Mouse (Mus musculus): ENCODE data around the gene Gys2. TPM values are rescaled to one million over a fixed set of nuclear protein-coding genes. Genes with fewer than 3 reads are reported as not detected.
"Not testable (repeated sequence)": the region's sequence is repeated elsewhere in the genome, so short reads cannot be mapped to it uniquely, and the experiment has no call there.

Gene Gys2
- polyA plus RNA-seq, 1 experiment = not detected

- peak overlapping the region; percentile 90 for H3K4me3 ChIP-seq (ENCODE audit: insufficient read depth, low read depth, low read length)
- peaks cover 19% of the 10 kb centered on the region for H3K4me1 ChIP-seq (ENCODE audit: control insufficient read depth, insufficient read depth, low read length)
- peak overlapping the region; percentile 90 for H3K27ac ChIP-seq (ENCODE audit: insufficient read depth, low read depth, low read length)
- TF ChIP-seq POLR2A (IDR thresholded peaks at IDR 0.05; ENCODE audit: insufficient read depth, low read depth, low read length) (no peak), CTCF (IDR thresholded peaks at IDR 0.05; ENCODE audit: insufficient read depth, low read depth, low read length) (no peak)
- WGBS = under 1% methylated on average over 30 of the region's 30 CpGs
These were observed 34.3 kb upstream of the Gys2 start for GRCm38 (mm10) chr6:142507033-142507784.

- Histone ChIP-seq H3K27ac (ENCODE audit: insufficient read depth, low read depth, low read length) (peak overlapping the region; percentile 90), H3K4me3 (ENCODE audit: insufficient read depth, low read depth, low read length) (peak overlapping the region; percentile 90), H3K4me1 (ENCODE audit: control insufficient read depth, insufficient read depth, low read length) (peaks cover 15% of the 10 kb centered on the region)
- TF ChIP-seq CTCF (IDR thresholded peaks at IDR 0.05; ENCODE audit: insufficient read depth, low read depth, low read length) (no peak), POLR2A (IDR thresholded peaks at IDR 0.05; ENCODE audit: insufficient read depth, low read depth, low read length) (no peak)
- 4% methylated on average over 10 of the region's 10 CpGs for WGBS
These were observed 33.6 kb upstream of the Gys2 start for GRCm38 (mm10) chr6:142506338-142507032.

- H3K4me3 ChIP-seq (ENCODE audit: insufficient read depth, low read depth, low read length) = no peak overlapping the region
- H3K4me1 ChIP-seq (ENCODE audit: control insufficient read depth, insufficient read depth, low read length) = peaks cover 13% of the 10 kb centered on the region
- peak overlapping the region; percentile 54; the same call in 1 of the 2 replicates for H3K27ac ChIP-seq (ENCODE audit: insufficient read depth, low read depth, low read length)
- TF ChIP-seq POLR2A (IDR thresholded peaks at IDR 0.05; ENCODE audit: insufficient read depth, low read depth, low read length) (no peak), CTCF (IDR thresholded peaks at IDR 0.05; ENCODE audit: insufficient read depth, low read depth, low read length) (no peak)
- 34% methylated on average over 8 of the region's 8 CpGs for whole genome bisulfite sequencing
These were observed 30.7 kb upstream of the Gys2 start for GRCm38 (mm10) chr6:142503601-142504000.

GRCm38 (mm10) chr6:142502519-142503125 is 29.7 kb upstream of the Gys2 start:
- TF ChIP-seq POLR2A (IDR thresholded peaks at IDR 0.05; ENCODE audit: insufficient read depth, low read depth, low read length) (no peak), CTCF (IDR thresholded peaks at IDR 0.05; ENCODE audit: insufficient read depth, low read depth, low read length) (no peak)
- no peak overlapping the region for H3K27ac ChIP-seq (ENCODE audit: insufficient read depth, low read depth, low read length)

GRCm38 (mm10) chr6:142490114-142490513 is 17.2 kb upstream of the Gys2 start:
- H3K4me3 ChIP-seq (ENCODE audit: insufficient read depth, low read depth, low read length); H3K4me1 ChIP-seq (ENCODE audit: control insufficient read depth, insufficient read depth, low read length); H3K27ac ChIP-seq (ENCODE audit: insufficient read depth, low read depth, low read length): not testable (repeated sequence)
- WGBS = 94% methylated on average over 6 of the region's 6 CpGs

More at GRCm38 (mm10) chr6:142502519-142503125, 29.7 kb upstream of the Gys2 start:
- Histone ChIP-seq H3K4me1 (ENCODE audit: control insufficient read depth, insufficient read depth, low read length) (peaks cover 10% of the 10 kb centered on the region; the same call in 1 of the 2 replicates), H3K4me3 (ENCODE audit: insufficient read depth, low read depth, low read length) (no peak overlapping the region)
- 73% methylated on average over 10 of the region's 10 CpGs for WGBS

- H3K4me1 ChIP-seq (ENCODE audit: control insufficient read depth, insufficient read depth, low read length) = peaks cover 9% of the 10 kb centered on the region
- H3K4me3 ChIP-seq (ENCODE audit: insufficient read depth, low read depth, low read length) = no peak overlapping the region
- 50% methylated on average over 9 of the region's 9 CpGs for WGBS
- H3K27ac ChIP-seq (ENCODE audit: insufficient read depth, low read depth, low read length) = peak overlapping the region; percentile 8; the same call in 1 of the 2 replicates
- TF ChIP-seq CTCF (IDR thresholded peaks at IDR 0.05; ENCODE audit: insufficient read depth, low read depth, low read length) (no peak), POLR2A (IDR thresholded peaks at IDR 0.05; ENCODE audit: insufficient read depth, low read depth, low read length) (no peak)
These were observed 14.7 kb upstream of the Gys2 start for GRCm38 (mm10) chr6:142487638-142488037.

GRCm38 (mm10) chr6:142485478-142486123 is 12.7 kb upstream of the Gys2 start:
- TF ChIP-seq CTCF (IDR thresholded peaks at IDR 0.05; ENCODE audit: insufficient read depth, low read depth, low read length) = no peak
- no peak for TF ChIP-seq POLR2A (IDR thresholded peaks at IDR 0.05; ENCODE audit: insufficient read depth, low read depth, low read length)
- H3K4me1 ChIP-seq (ENCODE audit: control insufficient read depth, insufficient read depth, low read length) = peaks cover 9% of the 10 kb centered on the region
- WGBS = 53% methylated on average over 4 of the region's 4 CpGs
- no peak overlapping the region for H3K27ac ChIP-seq (ENCODE audit: insufficient read depth, low read depth, low read length)
- H3K4me3 ChIP-seq (ENCODE audit: insufficient read depth, low read depth, low read length) = no peak overlapping the region

- WGBS = 75% methylated on average over 7 of the region's 7 CpGs
- TF ChIP-seq POLR2A (IDR thresholded peaks at IDR 0.05; ENCODE audit: insufficient read depth, low read depth, low read length) (no peak), CTCF (IDR thresholded peaks at IDR 0.05; ENCODE audit: insufficient read depth, low read depth, low read length) (no peak)
- H3K4me3 ChIP-seq (ENCODE audit: insufficient read depth, low read depth, low read length) = no peak overlapping the region
- no peaks in the 10 kb centered on the region for H3K4me1 ChIP-seq (ENCODE audit: control insufficient read depth, insufficient read depth, low read length)
- no peak overlapping the region for H3K27ac ChIP-seq (ENCODE audit: insufficient read depth, low read depth, low read length)
These were observed 4.3 kb upstream of the Gys2 start for GRCm38 (mm10) chr6:142477239-142477638.
